Mouse (Mus musculus) mouse trophoblast stem cell (cell line): ENCODE measurements around the gene Cdx2.

Source experiments
- in situ Hi-C, 2 experiments: fragments of 300-500 bp; cut with MseI, MboI; formaldehyde crosslinking; loops; 2 replicates in 1 of 2; 3 replicates in 1 of 2; pipeline ENCODE4 v1.15.1; 2025

Cdx2 gene

DNA sequence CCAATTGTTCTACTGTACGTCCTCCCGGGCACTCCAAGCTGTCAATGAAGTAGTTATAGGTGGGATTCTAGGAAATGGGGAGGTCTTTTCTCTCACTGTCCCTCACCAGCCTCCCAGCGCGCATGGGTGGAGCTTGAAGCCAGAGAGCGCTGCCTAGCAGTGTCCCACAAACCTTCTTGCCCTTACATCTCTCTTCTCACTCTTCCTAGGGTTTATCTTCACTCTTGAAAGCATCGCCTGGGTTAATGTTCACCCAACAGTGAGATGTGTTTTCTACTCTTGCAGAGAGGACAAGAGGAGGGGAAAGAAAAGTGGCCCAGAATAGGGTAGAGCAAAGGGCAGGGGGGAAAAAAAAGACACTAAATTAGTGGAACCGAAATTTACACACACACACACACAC lies 10.3 kb upstream of the Cdx2 start:
- in situ Hi-C loops = loop anchor here (10.0 to 25.0 kb wide), 3 partner anchors 403 to 605 kb away; no protein-coding TSS in a partner anchor

- in situ Hi-C loops = loop anchor here (10.0 to 25.0 kb wide), 3 partner anchors 401 to 603 kb away; no protein-coding TSS in a partner anchor
Observed at GRCm38 (mm10) chr5:147315432-147316075, 8.5 kb upstream of the Cdx2 start.

GRCm38 (mm10) chr5:147314646-147315431 lies 7.8 kb upstream of the Cdx2 start:
- in situ Hi-C loops = loop anchor here (10.0 to 25.0 kb wide), 3 partner anchors 400 to 603 kb away; no protein-coding TSS in a partner anchor

GRCm38 (mm10) chr5:147312830-147313685 lies 6.0 kb upstream of the Cdx2 start:
- in situ Hi-C loops = loop anchor here (10.0 to 25.0 kb wide), 3 partner anchors 398 to 601 kb away; no protein-coding TSS in a partner anchor

DNA sequence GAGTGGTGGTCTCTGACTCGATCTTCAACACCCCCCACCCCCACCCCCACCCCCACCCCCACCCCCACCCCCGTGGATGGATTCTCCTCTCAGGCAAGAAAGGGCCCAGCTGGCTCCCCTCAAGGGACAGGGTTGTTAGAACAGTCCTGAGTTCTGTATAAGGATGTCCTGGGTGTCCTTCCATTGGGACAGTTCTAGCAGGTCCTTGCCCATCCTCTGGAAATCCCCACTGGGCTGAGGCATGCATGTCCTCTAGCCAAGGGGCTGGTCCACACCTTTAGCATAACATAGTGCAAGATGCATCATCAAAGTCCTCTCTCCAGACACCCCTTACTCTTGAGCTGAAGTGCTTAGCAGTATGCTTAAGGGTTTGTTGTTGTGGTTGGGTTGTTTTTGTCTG lies 2.7 kb upstream of the Cdx2 start:
- in situ Hi-C loops = loop anchor here (10.0 to 25.0 kb wide), 3 partner anchors 395 to 597 kb away; no protein-coding TSS in a partner anchor

- in situ Hi-C loops = loop anchor here (25.0 kb wide), 2 partner anchors 396 to 596 kb away; no protein-coding TSS in a partner anchor
Observed at GRCm38 (mm10) chr5:147308451-147308850, 1.4 kb upstream of the Cdx2 start.

- in situ Hi-C loops = loop anchor here (25.0 kb wide), 2 partner anchors 395 to 595 kb away; no protein-coding TSS in a partner anchor
Observed at GRCm38 (mm10) chr5:147307398-147307785, 322 bp upstream of the Cdx2 start.

- in situ Hi-C loops = loop anchor here (25.0 kb wide), 2 partner anchors 394 to 594 kb away; no protein-coding TSS in a partner anchor
Observed at GRCm38 (mm10) chr5:147305856-147306637, 1.0 kb downstream of the Cdx2 start.

DNA sequence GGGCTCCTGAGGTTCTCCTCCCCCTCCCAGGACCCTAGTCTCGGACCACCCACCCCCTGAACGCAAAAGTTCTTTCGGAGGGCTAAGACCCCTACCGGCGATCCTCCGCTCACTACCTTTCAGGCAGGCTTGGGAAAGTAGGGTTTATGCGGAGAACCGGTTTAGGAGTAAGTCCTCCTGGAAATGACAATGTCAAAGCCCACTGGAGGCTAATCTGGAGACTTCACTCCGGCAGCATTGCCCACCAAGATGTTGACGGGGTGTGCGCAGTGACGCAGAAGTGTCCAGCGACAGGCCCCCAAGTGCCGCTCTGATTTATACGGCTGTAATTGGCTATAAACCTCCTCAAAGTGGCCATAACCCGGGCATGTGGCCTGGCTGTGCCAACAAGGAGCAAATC lies 1.9 kb downstream of the Cdx2 start:
- in situ Hi-C loops = loop anchor here (25.0 kb wide), 2 partner anchors 393 to 593 kb away; no protein-coding TSS in a partner anchor

DNA sequence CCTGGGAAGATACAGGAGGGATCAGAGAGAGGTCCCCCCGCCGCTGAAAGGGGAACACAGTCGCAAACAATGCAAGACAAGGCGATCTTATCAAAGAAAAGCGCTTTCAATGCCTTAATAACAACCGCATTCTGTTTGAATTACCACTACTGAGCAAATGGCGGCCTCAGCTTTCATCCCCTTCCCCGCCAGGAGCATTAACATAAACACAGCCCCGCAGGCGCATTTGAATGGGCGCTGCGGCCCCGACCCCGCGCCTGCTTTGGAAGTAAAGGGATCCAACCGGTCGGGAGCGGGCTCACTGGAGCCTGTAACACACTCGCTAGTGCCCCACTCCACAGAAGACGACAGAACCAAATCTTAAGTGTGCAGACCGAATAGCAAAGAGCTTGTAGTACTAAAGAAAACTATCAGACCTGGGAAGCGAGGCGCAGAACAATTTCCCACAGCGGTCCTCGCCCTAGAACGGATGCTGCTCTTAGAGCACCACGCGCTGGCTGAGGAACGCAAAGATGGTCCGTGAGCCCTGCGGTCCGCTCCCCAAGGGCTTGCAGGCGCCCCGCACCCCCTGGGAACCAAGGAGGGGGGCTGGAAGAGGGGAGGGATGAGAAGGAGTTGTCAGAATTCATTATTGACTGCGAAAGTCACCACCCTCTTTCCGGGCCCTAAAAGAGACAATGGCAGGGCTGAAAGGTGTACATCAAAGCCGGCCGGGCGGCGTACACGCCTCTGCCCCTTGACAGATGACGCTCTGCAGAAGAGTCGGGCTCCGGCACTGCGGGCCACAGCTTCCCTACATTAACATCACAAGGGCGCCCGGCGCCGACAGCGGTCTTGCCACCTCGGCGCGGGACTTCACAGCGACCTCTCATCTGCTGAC lies 2.6 kb downstream of the Cdx2 start:
- in situ Hi-C loops = loop anchor here (25.0 kb wide), 2 partner anchors 392 to 592 kb away; no protein-coding TSS in a partner anchor

GRCm38 (mm10) chr5:147302746-147303400 lies 4.2 kb downstream of the Cdx2 start:
- in situ Hi-C loops = loop anchor here (25.0 kb wide), 2 partner anchors 391 to 591 kb away; no protein-coding TSS in a partner anchor

DNA sequence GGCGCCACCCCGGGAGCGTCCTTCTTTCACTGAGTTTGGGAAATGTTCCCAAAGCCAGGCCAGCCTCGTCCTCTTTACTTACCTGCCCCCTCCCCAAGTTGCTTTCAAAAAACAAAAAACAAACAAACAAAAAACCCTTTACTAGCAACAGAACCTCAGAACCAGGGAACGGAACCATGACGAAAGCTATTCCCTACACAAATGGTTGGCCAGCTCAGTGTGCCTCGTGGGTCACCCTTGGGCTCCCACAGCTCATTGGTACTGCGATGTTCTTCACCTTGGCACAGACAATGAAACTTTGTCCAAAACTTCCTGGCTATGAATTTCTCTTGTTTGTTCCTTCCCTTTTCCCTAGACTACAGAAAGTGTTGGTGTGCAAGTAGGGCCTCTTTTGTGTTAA lies 4.9 kb downstream of the Cdx2 start:
- in situ Hi-C loops = loop anchor here (25.0 kb wide), 2 partner anchors 390 to 590 kb away; no protein-coding TSS in a partner anchor

DNA sequence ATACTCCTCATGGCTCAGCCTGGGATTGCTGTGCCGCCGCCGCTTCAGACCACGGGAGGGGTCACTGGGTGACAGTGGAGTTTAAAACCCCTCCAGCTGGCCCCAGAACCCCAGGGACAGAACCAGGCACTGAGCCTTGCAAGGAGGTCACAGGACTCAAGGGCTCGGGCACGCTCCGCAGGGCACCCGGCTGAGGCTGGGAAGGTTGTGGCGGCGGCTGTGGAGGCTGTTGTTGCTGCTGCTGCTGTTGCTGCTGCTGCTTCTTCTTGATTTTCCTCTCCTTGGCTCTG lies 5.3 kb downstream of the Cdx2 start:
- in situ Hi-C loops = loop anchor here (25.0 kb wide), 2 partner anchors 389 to 589 kb away; no protein-coding TSS in a partner anchor

- in situ Hi-C loops = loop anchor here (25.0 kb wide), 2 partner anchors 389 to 589 kb away; no protein-coding TSS in a partner anchor
Observed at GRCm38 (mm10) chr5:147300917-147301780, 5.9 kb downstream of the Cdx2 start.

DNA sequence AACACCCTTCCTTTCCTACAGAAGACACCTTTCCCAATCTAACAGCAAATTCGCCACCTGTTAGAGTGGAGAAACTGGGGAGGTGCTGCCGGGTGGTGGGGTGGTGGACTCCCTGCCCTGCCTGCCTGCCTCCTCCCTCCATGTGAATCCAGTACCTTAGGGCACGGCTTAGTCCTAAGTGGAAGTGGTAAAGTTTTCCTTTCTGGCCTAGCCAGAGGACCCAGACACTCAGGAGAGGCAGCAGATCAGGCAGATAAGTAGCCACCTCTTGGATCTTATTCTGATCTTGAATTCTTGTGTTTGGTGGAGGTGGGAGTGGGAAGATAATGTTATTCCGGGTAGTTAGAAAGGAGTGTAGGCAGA lies 7.1 kb downstream of the Cdx2 start:
- in situ Hi-C loops = loop anchor here (25.0 kb wide), 2 partner anchors 388 to 588 kb away; no protein-coding TSS in a partner anchor

GRCm38 (mm10) chr5:147299255-147300000 lies 7.6 kb downstream of the Cdx2 start:
- in situ Hi-C loops = no loop called here

DNA sequence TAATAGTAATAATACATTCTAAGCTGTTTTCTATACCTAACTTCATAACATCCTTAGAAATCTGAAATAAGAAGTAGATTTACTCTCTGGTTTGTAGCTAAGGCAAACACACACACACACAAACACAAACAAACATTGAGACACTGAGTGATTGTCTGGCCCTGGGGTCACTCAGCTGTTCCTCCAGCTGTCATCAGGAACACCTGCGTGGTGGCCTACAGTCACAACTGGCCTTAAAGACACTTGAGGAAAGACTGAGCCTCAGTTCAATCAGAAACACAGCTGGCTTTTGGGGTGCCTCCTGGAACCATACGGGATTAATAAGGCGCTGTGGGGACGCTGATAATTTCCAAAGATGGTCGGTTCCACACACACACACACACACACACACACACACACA lies 9.8 kb downstream of the Cdx2 start:
- in situ Hi-C loops = no loop called here
